10 mouse cellular contexts compared by ENCODE assay signal in genomic region chr17:67140502-67140901, GRCm38 (mm10).
DNase-seq lines count a peak whose midpoint lies in the region; ATAC-seq and TF ChIP-seq lines count a peak whose summit lies in the region.
"Had no signal": no experiment of that assay in that cellular context is flagged by ENCODE, and none has a peak within 500 bp of the region (broad histone marks: within the 10 kb centered on the region; RNA-seq: fewer than 3 reads in every experiment).

No protein-coding gene starts in this region.

- no peaks in the 10 kb centered on the region for H3K36me3 ChIP-seq in heart, embryonic 12.5 days
- no peaks in the 10 kb centered on the region for H3K36me3 ChIP-seq in stomach, postnatal 0 days (ENCODE audit: control insufficient read depth, insufficient read depth, low read length)
- no peaks in the 10 kb centered on the region for H3K36me3 ChIP-seq in midbrain, embryonic 14.5 days (ENCODE audit: control insufficient read depth, insufficient read depth, low read length)
- H3K36me3 ChIP-seq: embryonic facial prominence, embryonic 13.5 days; heart, embryonic 15.5 days; midbrain, embryonic 12.5 days had no signal

- TF ChIP-seq CTCF in stomach, postnatal 0 days (IDR thresholded peaks at IDR 0.05; ENCODE audit: low read depth), result peak; percentile 73

- no peak overlapping the region for H3K4me3 ChIP-seq in heart, embryonic 12.5 days
- no peak overlapping the region for H3K4me3 ChIP-seq in stomach, postnatal 0 days (ENCODE audit: low read depth, low read length)
- no peak overlapping the region for H3K4me3 ChIP-seq in midbrain, embryonic 14.5 days (replicated peaks; ENCODE audit: low read depth, low read length)
- H3K4me3 ChIP-seq: embryonic facial prominence, embryonic 13.5 days; heart, embryonic 15.5 days; midbrain, embryonic 12.5 days had no signal

- WGBS in heart, embryonic 12.5 days, result 39% methylated on average over 1 of the region's 1 CpGs
- WGBS in stomach, postnatal 0 days, result 45% methylated on average over 1 of the region's 1 CpGs
- 27% methylated on average over 1 of the region's 1 CpGs for WGBS in midbrain, embryonic 14.5 days

- no peak for ATAC-seq in heart, embryonic 12.5 days (ENCODE audit: insufficient number of reproducible peaks, low FRiP score)
- no peak for ATAC-seq in stomach, postnatal 0 days (ENCODE audit: low FRiP score, low TSS enrichment)
- no peak for ATAC-seq in midbrain, embryonic 14.5 days (ENCODE audit: low FRiP score, low TSS enrichment)

- H3K9me3 ChIP-seq in heart, embryonic 12.5 days (replicated peaks), result no peaks in the 10 kb centered on the region
- H3K9me3 ChIP-seq in stomach, postnatal 0 days (ENCODE audit: control insufficient read depth, low read length), result no peaks in the 10 kb centered on the region
- H3K9me3 ChIP-seq in midbrain, embryonic 14.5 days (ENCODE audit: control insufficient read depth, low read length), result no peaks in the 10 kb centered on the region
- H3K9me3 ChIP-seq: embryonic facial prominence, embryonic 13.5 days; heart, embryonic 15.5 days; midbrain, embryonic 12.5 days had no signal

- H3K4me1 ChIP-seq in heart, embryonic 12.5 days (replicated peaks), result peaks cover 15% of the 10 kb centered on the region
- no peaks in the 10 kb centered on the region for H3K4me1 ChIP-seq in stomach, postnatal 0 days (replicated peaks; ENCODE audit: control insufficient read depth, insufficient read depth)
- no peaks in the 10 kb centered on the region for H3K4me1 ChIP-seq in midbrain, embryonic 14.5 days (ENCODE audit: control insufficient read depth, insufficient read depth, low read length)
- H3K4me1 ChIP-seq: midbrain, embryonic 12.5 days had no signal

- no peak overlapping the region for H3K4me2 ChIP-seq in heart, embryonic 12.5 days
- no peak overlapping the region for H3K4me2 ChIP-seq in stomach, postnatal 0 days (replicated peaks; ENCODE audit: low read depth)
- H3K4me2 ChIP-seq in midbrain, embryonic 14.5 days (ENCODE audit: low read length), result no peak overlapping the region
- H3K4me2 ChIP-seq: embryonic facial prominence, embryonic 13.5 days; heart, embryonic 15.5 days; midbrain, embryonic 12.5 days had no signal

- no peak overlapping the region for H3K27ac ChIP-seq in heart, embryonic 12.5 days (ENCODE audit: poor library complexity, severe bottlenecking)
- no peak overlapping the region for H3K27ac ChIP-seq in stomach, postnatal 0 days (replicated peaks)
- no peak overlapping the region for H3K27ac ChIP-seq in midbrain, embryonic 14.5 days (replicated peaks; ENCODE audit: low read depth, low read length)
- H3K27ac ChIP-seq: embryonic facial prominence, embryonic 13.5 days; heart, embryonic 15.5 days; midbrain, embryonic 12.5 days had no signal

- no peak overlapping the region for H3K9ac ChIP-seq in heart, embryonic 12.5 days
- no peak overlapping the region for H3K9ac ChIP-seq in stomach, postnatal 0 days (ENCODE audit: low read length)
- H3K9ac ChIP-seq in midbrain, embryonic 14.5 days (replicated peaks; ENCODE audit: low read length), result no peak overlapping the region
- H3K9ac ChIP-seq: embryonic facial prominence, embryonic 13.5 days; heart, embryonic 15.5 days; midbrain, embryonic 12.5 days had no signal

- TF ChIP-seq EP300 in stomach, postnatal 0 days (optimal IDR thresholded peaks at IDR 0.05), result no peak

- peak; percentile 49 for DNase-seq in heart, postnatal 4 days
- DNase-seq in right cerebral cortex, postnatal 10 days (ENCODE audit: low spot score in 2 of 2), result peak; percentile 24 to 38
- DNase-seq in right cerebral cortex, adult 2 months (ENCODE audit: low spot score in 2 of 2), result no peak
- peak; percentile 9 for DNase-seq in c-Kit-positive CD71-positive TER-119-positive erythroid progenitor cells, embryonic 14.5 days (ENCODE audit: low spot score)
- no peak for DNase-seq in stomach, postnatal 0 days (ENCODE audit: low spot score)
- DNase-seq in midbrain, embryonic 14.5 days, result no peak

- no peaks in the 10 kb centered on the region for H3K27me3 ChIP-seq in heart, embryonic 12.5 days (replicated peaks)
- H3K27me3 ChIP-seq in stomach, postnatal 0 days (ENCODE audit: control insufficient read depth, insufficient read depth, low read length), result no peaks in the 10 kb centered on the region
- no peaks in the 10 kb centered on the region for H3K27me3 ChIP-seq in midbrain, embryonic 14.5 days (ENCODE audit: control insufficient read depth, insufficient read depth, low read length)
- H3K27me3 ChIP-seq: embryonic facial prominence, embryonic 13.5 days; heart, embryonic 15.5 days; midbrain, embryonic 12.5 days had no signal

Comparison
In these comparisons a context has a peak if more than half of its experiments do, and no peak if none do; other contexts are left out.
1. DNase-seq: peak in heart, postnatal 4 days (single experiment), right cerebral cortex, postnatal 10 days (2 of 2) and c-Kit-positive CD71-positive TER-119-positive erythroid progenitor cells, embryonic 14.5 days (single experiment); none in right cerebral cortex, adult 2 months (0 of 2), stomach, postnatal 0 days (single experiment) and midbrain, embryonic 14.5 days (single experiment).